Mouse (Mus musculus) MEL (cell line): ENCODE data around the gene Hdhd3. TPM values are rescaled to one million over a fixed set of nuclear protein-coding genes. Genes with fewer than 3 reads are reported as not detected.
A peak's percentile ranks its signal among the peaks of the same experiment; 100 is the strongest.
"Not testable (repeated sequence)": the region's sequence is repeated elsewhere in the genome, so short reads cannot be mapped to it uniquely, and the experiment has no call there.

Source experiments
- DNase-seq: peaks from one replicate; pipeline ENCODE4 v3.0.0; 2011; ENCODE audit warnings: low read depth, low spot score
- H3K27ac ChIP-seq: 2 replicates; pipeline ENCODE4 v1.5.1; 2012; ENCODE audit warnings: low read depth, mild to moderate bottlenecking, control low read depth, low read length, moderate library complexity; ENCODE audit not compliant: control insufficient read depth
- H3K27me3 ChIP-seq, 2 experiments: fragments of 150-350 bp in 1 of 2; sonication (generic) in 1 of 2; 2 replicates each; pipeline ENCODE4 v1.6.1; 2012; ENCODE audit warnings: low read length in 2 of 2, mild to moderate bottlenecking in 2 of 2, improper control_type of control experiment in 1 of 2, moderate library complexity in 1 of 2; ENCODE audit not compliant: insufficient read depth in 2 of 2, control insufficient read depth in 1 of 2
- H3K36me3 ChIP-seq, 2 experiments: 2 replicates each; pipeline ENCODE4 v1.6.1; 2012 to 2014; ENCODE audit warnings: low read length in 2 of 2, improper control_type of control experiment in 1 of 2, inconsistent platforms in 1 of 2, mild to moderate bottlenecking in 1 of 2; ENCODE audit not compliant: insufficient read depth in 2 of 2, control insufficient read depth in 1 of 2
- H3K4me1 ChIP-seq, 2 experiments: fragments of 150-350 bp in 1 of 2; sonication (generic) in 1 of 2; 2 replicates each; pipeline ENCODE4 v1.6.1; 2012; ENCODE audit warnings: low read length in 2 of 2, improper control_type of control experiment in 1 of 2, mild to moderate bottlenecking in 1 of 2; ENCODE audit not compliant: insufficient read depth in 2 of 2, control insufficient read depth in 1 of 2
- H3K4me3 ChIP-seq, 2 experiments: fragments of 150-350 bp in 1 of 2; sonication (generic) in 1 of 2; 2 replicates each; pipeline ENCODE4 v1.5.1; 2012; ENCODE audit warnings: low read depth in 2 of 2, low read length in 2 of 2, mild to moderate bottlenecking in 2 of 2, moderate library complexity in 2 of 2, control low read depth in 1 of 2, improper control_type of control experiment in 1 of 2; ENCODE audit not compliant: control insufficient read depth in 1 of 2, insufficient read depth in 1 of 2
- H3K79me2 ChIP-seq: 2 replicates; pipeline ENCODE4 v1.6.1; 2012; ENCODE audit warnings: mild to moderate bottlenecking, low read length, moderate library complexity; ENCODE audit not compliant: control insufficient read depth, poor library complexity, insufficient read depth
- H3K9ac ChIP-seq: 2 replicates; pipeline ENCODE4 v1.6.1; 2012; ENCODE audit warnings: low read depth, mild to moderate bottlenecking, control low read depth, low read length, moderate library complexity; ENCODE audit not compliant: control insufficient read depth, poor library complexity, severe bottlenecking
- H3K9me3 ChIP-seq: fragments of 150-350 bp; sonication (generic); replicated peaks from 2 replicates; pipeline ENCODE4 v1.6.1; 2012; ENCODE audit warnings: mild to moderate bottlenecking, low read length, improper control_type of control experiment, moderate library complexity; ENCODE audit not compliant: insufficient read depth
- BHLHE40 ChIP-seq: IDR thresholded peaks from 2 replicates; pipeline ENCODE4 v1.6.1; 2012; ENCODE audit warnings: low read depth, mild to moderate bottlenecking, inconsistent platforms, low read length, improper control_type of control experiment, borderline replicate concordance
- CHD1 ChIP-seq: IDR thresholded peaks from 2 replicates; pipeline ENCODE4 v1.6.1; 2012; ENCODE audit warnings: low read depth, mild to moderate bottlenecking, inconsistent platforms, low read length, improper control_type of control experiment
- CHD2 ChIP-seq: IDR thresholded peaks from 2 replicates; pipeline ENCODE4 v1.6.1; 2011; ENCODE audit warnings: low read length, improper control_type of control experiment
- ETS1 ChIP-seq: IDR thresholded peaks from 2 replicates; pipeline ENCODE4 v1.6.1; 2012; ENCODE audit warnings: low read depth, mild to moderate bottlenecking, inconsistent platforms, low read length, improper control_type of control experiment, moderate library complexity
- GABPA ChIP-seq: IDR thresholded peaks from 2 replicates; pipeline ENCODE4 v1.6.1; 2012; ENCODE audit warnings: low read depth, mild to moderate bottlenecking, inconsistent platforms, low read length, improper control_type of control experiment, moderate library complexity
- KAT2A ChIP-seq: conservative IDR thresholded peaks from 2 replicates; pipeline ENCODE4 v1.6.1; 2012; ENCODE audit warnings: low read depth, low read length, improper control_type of control experiment, inconsistent platforms
- MEF2A ChIP-seq: IDR thresholded peaks from 2 replicates; pipeline ENCODE4 v1.6.1; 2014; ENCODE audit warnings: low read depth, mild to moderate bottlenecking, inconsistent platforms, low read length, improper control_type of control experiment; ENCODE audit not compliant: poor library complexity, insufficient replicate concordance, severe bottlenecking; ENCODE audit errors: extremely low read depth
- MYB ChIP-seq: IDR thresholded peaks from 2 replicates; pipeline ENCODE4 v1.6.1; 2011; ENCODE audit warnings: mild to moderate bottlenecking, low read depth, low read length, improper control_type of control experiment
- MYC ChIP-seq: IDR thresholded peaks from 2 replicates; pipeline ENCODE4 v1.6.1; 2011; ENCODE audit warnings: low read depth, mild to moderate bottlenecking, low read length, improper control_type of control experiment, moderate library complexity
- POLR2A ChIP-seq, 2 experiments: IDR thresholded peaks; 2 replicates each; pipeline ENCODE4 v1.6.1; 2011 to 2012; ENCODE audit warnings: low read length in 2 of 2, mild to moderate bottlenecking in 2 of 2, control low read depth in 1 of 2, improper control_type of control experiment in 1 of 2, low read depth in 1 of 2, moderate library complexity in 1 of 2; ENCODE audit not compliant: control insufficient read depth in 1 of 2, insufficient read depth in 1 of 2, poor library complexity in 1 of 2
- POLR2AphosphoS5 ChIP-seq: IDR thresholded peaks from 2 replicates; pipeline ENCODE4 v1.6.1; 2012; ENCODE audit warnings: low read depth, borderline replicate concordance, mild to moderate bottlenecking, inconsistent platforms, low read length, moderate library complexity, mixed read lengths
- RAD21 ChIP-seq: IDR thresholded peaks from 2 replicates; pipeline ENCODE4 v1.6.1; 2011; ENCODE audit warnings: mild to moderate bottlenecking, low read depth, low read length, improper control_type of control experiment
- RCOR1 ChIP-seq: IDR thresholded peaks from 2 replicates; pipeline ENCODE4 v1.6.1; 2012; ENCODE audit warnings: low read depth, mild to moderate bottlenecking, inconsistent platforms, low read length, improper control_type of control experiment
- SIN3A ChIP-seq: IDR thresholded peaks from 2 replicates; pipeline ENCODE4 v1.6.1; 2012; ENCODE audit warnings: low read length, improper control_type of control experiment, inconsistent platforms
- UBTF ChIP-seq: IDR thresholded peaks from 2 replicates; pipeline ENCODE4 v1.6.1; 2012; ENCODE audit warnings: low read depth, mild to moderate bottlenecking, inconsistent platforms, low read length, improper control_type of control experiment, moderate library complexity, borderline replicate concordance; ENCODE audit not compliant: insufficient read depth
- USF2 ChIP-seq, 2 experiments: IDR thresholded peaks; 2 replicates each; pipeline ENCODE4 v1.6.1; 2011 to 2012; ENCODE audit warnings: improper control_type of control experiment in 2 of 2, low read length in 2 of 2, borderline replicate concordance in 1 of 2, inconsistent platforms in 1 of 2, low read depth in 1 of 2, mild to moderate bottlenecking in 1 of 2; ENCODE audit not compliant: insufficient read depth in 1 of 2
- ZC3H11A ChIP-seq: IDR thresholded peaks from 2 replicates; pipeline ENCODE4 v1.6.1; 2012; ENCODE audit warnings: low read depth, mild to moderate bottlenecking, inconsistent platforms, low read length, improper control_type of control experiment
- ZKSCAN1 ChIP-seq: IDR thresholded peaks from 2 replicates; pipeline ENCODE4 v1.6.1; 2012; ENCODE audit warnings: low read depth, mild to moderate bottlenecking, inconsistent platforms, low read length, improper control_type of control experiment, moderate library complexity
- ZNF384 ChIP-seq: IDR thresholded peaks from 2 replicates; pipeline ENCODE4 v1.6.1; 2012; ENCODE audit warnings: low read depth, mild to moderate bottlenecking, inconsistent platforms, low read length, improper control_type of control experiment
- polyA plus RNA-seq, 2 experiments: library from polyadenylated mRNA; stranded (reverse) in 1 of 2; unstranded in 1 of 2; fragments of >175 nt in 1 of 2; fragments of >200 nt in 1 of 2; gene quantifications; 2 replicates each; pipeline versions ENCODE4 v1.2.1 to v1.2.4; 2012; ENCODE audit warnings: low replicate concordance in 2 of 2, low read depth in 1 of 2; ENCODE audit not compliant: insufficient read length in 2 of 2, insufficient read depth in 1 of 2, missing spikeins in 1 of 2
- total RNA-seq: library from RNA; depleted of rRNA; stranded (reverse); fragments of 300-350 nt; gene quantifications from 2 replicates; pipeline ENCODE4 v1.2.3, GENCODE M21; 2012

The Hdhd3 gene
- total and polyA plus RNA-seq, 3 experiments: 3.5 to 6.0 TPM; not detected in 1

DNA sequence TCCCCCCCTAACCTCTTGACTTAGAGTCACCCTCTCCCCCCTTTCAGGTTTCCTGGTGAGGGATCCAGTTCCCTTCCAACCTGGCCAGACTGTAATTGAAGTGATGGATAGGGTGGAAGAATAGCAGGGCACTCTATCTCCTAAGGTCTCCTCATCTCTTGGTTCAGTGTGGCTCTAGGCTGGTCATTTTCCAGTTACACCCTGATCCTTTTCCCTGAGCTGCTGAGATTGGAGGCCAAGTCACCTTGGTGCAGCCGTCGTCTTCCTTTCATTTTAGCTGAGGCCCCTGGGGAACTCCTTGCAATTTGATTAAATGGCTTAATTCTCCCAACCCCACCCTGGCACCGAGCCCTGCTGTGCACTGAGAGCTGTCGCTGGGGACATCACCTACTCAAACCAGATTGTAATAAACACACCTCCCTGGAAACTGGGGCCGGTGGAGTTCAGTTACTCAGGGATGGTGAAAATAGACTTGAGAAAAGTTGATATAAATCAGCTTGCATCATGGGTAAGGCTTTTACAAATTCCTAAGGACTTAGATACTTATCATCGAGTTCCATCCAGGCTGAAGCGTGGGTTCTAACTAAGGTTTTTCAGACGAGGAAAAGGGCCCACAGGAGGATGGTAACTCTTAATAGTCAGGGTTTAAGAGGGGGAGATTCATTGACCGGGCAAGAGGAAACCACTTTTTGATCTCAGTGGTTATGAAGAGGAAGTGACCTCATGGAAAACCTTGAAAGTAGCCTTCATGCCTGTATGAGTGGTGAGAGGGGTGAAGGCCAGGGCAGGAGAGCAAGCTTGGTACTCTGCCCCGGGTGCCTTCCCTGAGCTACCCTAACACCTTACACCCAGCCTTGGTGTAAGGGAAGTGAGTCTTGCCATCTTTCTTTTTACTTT is 22.3 kb downstream of the Hdhd3 start:
- no peak overlapping the region for H3K4me3 ChIP-seq
- no peak overlapping the region for H3K27ac ChIP-seq
- no peaks in the 10 kb centered on the region for H3K9me3 ChIP-seq
- TF ChIP-seq MYC: no peak
- no peak for TF ChIP-seq POLR2AphosphoS5
- TF ChIP-seq USF2 (IDR thresholded peaks at IDR 0.05; ENCODE audit: borderline replicate concordance in 1 of 2, insufficient read depth in 1 of 2, low read depth in 1 of 2, low read length in 2 of 2): no peak
- TF ChIP-seq ZKSCAN1: no peak
- no peak for TF ChIP-seq MEF2A
- no peak for TF ChIP-seq RCOR1
- no peak for TF ChIP-seq KAT2A
- no peak for TF ChIP-seq ETS1
- TF ChIP-seq ZNF384: no peak
- TF ChIP-seq RAD21: no peak
- no peak for TF ChIP-seq UBTF
- TF ChIP-seq MYB: no peak
- no peak for TF ChIP-seq CHD1
- no peak for TF ChIP-seq BHLHE40
- TF ChIP-seq GABPA: no peak
- TF ChIP-seq CHD2: no peak
- no peak for TF ChIP-seq ZC3H11A
- H3K4me1 ChIP-seq: peaks cover 1 to 12% of the 10 kb centered on the region in 2 experiments; a peak in 3 of 4 replicates
- peak; percentile 21 for DNase-seq
- peaks cover 0 to 8% of the 10 kb centered on the region in 2 experiments; a peak in 2 of 4 replicates for H3K36me3 ChIP-seq
- no peaks in the 10 kb centered on the region for H3K79me2 ChIP-seq
- no peak overlapping the region for H3K9ac ChIP-seq
- H3K27me3 ChIP-seq: no peaks in the 10 kb centered on the region

DNA sequence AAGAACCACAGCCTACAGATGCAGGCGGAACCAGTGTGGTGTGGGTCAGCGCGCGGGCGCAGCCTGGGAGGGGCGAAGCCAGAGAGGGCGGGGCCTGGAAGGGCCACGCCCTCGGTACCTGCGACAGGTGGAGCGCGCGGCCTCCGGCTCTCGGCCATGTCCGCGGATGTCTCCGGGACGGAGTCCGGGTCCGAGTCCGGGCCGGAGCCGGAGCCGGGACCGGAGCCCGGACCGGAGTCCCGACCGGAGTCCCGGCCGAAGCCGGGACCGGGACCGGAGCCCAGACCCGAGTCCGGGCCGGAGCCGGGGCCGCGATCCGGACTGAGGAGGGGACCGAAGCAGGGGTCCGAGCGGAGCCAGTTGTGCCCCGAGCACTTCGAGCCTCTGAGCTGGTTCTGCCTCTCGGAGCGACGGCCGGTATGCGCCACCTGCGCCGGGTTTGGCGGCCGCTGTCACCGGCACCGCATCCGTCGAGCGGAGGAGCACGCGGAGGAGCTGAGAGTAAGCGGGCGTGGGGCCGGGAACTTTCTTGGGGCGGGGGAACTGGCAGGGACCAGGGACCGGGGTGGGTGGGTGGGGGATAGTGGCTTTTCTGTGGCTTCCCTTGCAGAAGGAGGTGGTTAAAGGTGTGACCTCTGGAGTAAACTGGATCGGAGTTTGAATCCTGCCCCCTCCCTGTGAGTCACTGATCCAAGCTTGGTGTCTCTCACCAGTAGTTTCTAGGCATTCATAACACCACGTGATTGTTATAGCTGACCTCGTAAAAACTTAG is 23.1 kb downstream of the Hdhd3 start, which contains the start of gene Bspry:
Gene Bspry (plus strand): TSS at position 117 of the 772 bp plus-strand sequence.
- DNase-seq: no peak
- Histone ChIP-seq H3K9me3 (no peaks in the 10 kb centered on the region), H3K9ac (no peak within 1 kb of the TSS), H3K36me3 (peaks cover 0 to 5% of the 10 kb centered on the region in 2 experiments; a peak in 2 of 4 replicates), H3K79me2 (no peaks in the 10 kb centered on the region), H3K27me3 (no peaks in the 10 kb centered on the region), H3K27ac (no peak within 1 kb of the TSS), H3K4me1 (peaks cover 2 to 11% of the 10 kb centered on the region in 2 experiments; a peak in 3 of 4 replicates), H3K4me3 (no peak within 1 kb of the TSS)
- no peak for TF ChIP-seq SIN3A
- TF ChIP-seq POLR2A (IDR thresholded peaks at IDR 0.05; ENCODE audit: control insufficient read depth in 1 of 2, insufficient read depth in 1 of 2, low read depth in 1 of 2, low read length in 2 of 2, poor library complexity in 1 of 2): 0 out of 4 replicates have a peak, but pooled peaks of 1 of the 2 experiments have one; percentile 26

DNA sequence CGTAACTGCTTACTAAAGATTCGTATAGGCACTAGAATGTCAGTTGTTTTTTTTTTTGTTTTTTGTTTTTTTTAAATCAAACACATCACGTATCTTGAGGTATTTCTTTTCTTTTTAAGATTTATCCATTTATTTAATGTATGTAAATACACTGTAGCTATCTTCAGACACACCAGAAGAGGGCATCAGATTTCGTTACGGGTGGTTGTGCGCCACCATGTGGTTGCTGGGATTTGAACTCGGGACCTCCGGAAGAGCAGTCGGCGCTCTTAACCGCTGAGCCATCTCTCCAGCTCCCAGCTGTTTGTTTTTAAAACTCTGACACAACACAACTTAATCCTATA is 23.7 kb downstream of the Hdhd3 start:
- not testable (repeated sequence) for H3K4me1 ChIP-seq, H3K4me3 ChIP-seq

More for the DNA sequence above, 23.7 kb downstream of the Hdhd3 start:
- not testable (repeated sequence) for H3K9ac ChIP-seq, DNase-seq, H3K27ac ChIP-seq, H3K27me3 ChIP-seq, H3K79me2 ChIP-seq, H3K36me3 ChIP-seq, H3K9me3 ChIP-seq
